Mouse (Mus musculus) activated CD4-positive, CD25-positive, alpha-beta regulatory T cell, adult 4 months (primary cell): ENCODE measurements around the gene Mettl21e. TPM values are rescaled to one million over a fixed set of nuclear protein-coding genes. Genes with fewer than 3 reads are reported as not detected.
"Not testable (repeated sequence)": the region's sequence is repeated elsewhere in the genome, so short reads cannot be mapped to it uniquely, and the experiment has no call there.

Experiments
- ATAC-seq: one replicate; pipeline ENCODE4 v1.8.0; 2017
- polyA plus RNA-seq, 2 experiments: library from polyadenylated mRNA; unstranded; fragments of 100-300 nt; shearing (Covaris generic); gene quantifications; one replicate each; pipeline ENCODE4 v1.2.1; 2017

The Mettl21e gene
- not detected for polyA plus RNA-seq

DNA sequence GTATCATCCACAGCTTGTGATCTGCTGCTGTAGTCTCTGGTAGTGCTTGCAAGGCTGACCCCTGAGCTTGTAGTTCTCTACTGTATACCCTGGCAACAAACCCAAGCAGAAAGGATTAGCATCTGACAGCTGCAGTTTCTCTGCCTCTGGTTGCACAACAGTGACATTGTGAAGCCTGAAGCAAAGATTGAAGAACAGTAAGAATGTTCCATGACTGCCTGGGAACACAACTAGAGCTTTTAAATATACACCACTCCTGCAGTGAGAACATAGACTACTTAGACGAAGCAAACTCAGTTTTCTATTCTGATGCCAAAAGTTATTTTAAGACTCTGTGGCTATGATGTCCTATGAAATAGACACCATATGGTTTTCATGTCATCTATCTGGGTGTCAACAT is at the start of gene Mettl21e:
Gene Mettl21e, minus strand, starts transcription at position 86 of the 400 bp plus-strand sequence.
- no peak for ATAC-seq

GRCm38 (mm10) chr1:44240440-44240839 is 21.7 kb upstream of the Mettl21e start:
- not testable (repeated sequence) for ATAC-seq

GRCm38 (mm10) chr1:44239969-44240368 is 21.2 kb upstream of the Mettl21e start:
- ATAC-seq, result no peak

DNA sequence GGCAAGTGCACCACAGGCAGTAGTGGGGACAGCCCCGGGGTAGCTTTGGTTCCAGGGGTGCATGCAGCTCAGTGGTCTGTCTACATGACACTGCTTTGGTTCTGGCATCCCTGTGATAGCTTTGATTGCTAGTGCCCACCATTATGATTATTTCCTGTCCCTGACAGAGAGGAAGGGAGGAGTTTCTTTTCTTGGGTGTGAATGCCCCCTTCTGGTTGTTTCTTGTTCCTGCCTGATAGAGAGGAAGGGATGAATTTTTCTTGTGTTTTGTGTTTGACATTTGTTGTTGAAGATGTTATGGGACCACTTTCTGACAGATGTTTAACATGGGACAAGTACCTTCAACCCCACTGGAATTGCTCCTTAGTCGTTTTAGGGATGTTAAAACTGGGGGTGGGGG is 18.5 kb upstream of the Mettl21e start:
- no peak for ATAC-seq

- ATAC-seq, result no peak
These were observed 16.6 kb upstream of the Mettl21e start for GRCm38 (mm10) chr1:44235311-44235710.

DNA sequence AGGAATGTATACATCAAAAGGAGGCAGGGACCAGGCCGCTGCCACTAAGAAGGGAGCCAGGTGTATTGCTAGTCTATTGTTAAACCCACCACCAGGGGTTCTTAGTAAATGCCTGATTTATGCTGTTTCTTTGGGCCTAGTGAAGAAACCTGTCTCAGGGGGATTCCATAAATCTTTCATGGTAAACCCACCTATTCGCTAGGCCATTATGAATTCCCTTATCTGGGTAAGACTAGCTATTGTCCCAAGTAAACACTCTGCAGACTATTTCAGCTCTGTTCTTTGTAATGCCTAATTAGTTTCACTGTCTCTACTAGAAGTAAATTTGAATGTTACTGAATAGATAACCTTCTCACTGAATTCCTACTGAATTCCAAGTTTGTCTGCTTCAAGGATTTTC is 15.8 kb upstream of the Mettl21e start:
- not testable (repeated sequence) for ATAC-seq

DNA sequence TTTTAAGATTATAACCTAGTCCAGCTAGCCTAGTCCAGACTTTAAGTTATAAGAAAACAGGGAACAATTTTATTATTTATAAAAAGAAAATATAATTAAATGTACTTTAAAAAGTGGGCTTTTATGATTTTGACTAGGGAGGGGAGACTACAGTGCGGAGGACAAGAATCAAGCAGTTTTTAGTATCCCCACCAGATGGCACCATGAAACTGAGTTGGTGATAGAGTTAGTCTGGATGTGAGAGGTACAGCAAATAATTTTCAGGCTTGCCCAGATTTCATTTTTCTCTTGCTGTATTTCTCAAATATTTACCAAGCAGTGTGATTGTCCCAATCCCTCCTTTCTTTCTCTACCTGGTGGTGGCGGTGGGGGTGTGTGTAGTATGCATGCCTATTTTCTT is 10.3 kb upstream of the Mettl21e start:
- ATAC-seq, result no peak

- no peak for ATAC-seq
These were observed 1.6 kb downstream of the Mettl21e start for GRCm38 (mm10) chr1:44217118-44217517.

GRCm38 (mm10) chr1:44216352-44217116 is 2.2 kb downstream of the Mettl21e start:
- no peak for ATAC-seq

DNA sequence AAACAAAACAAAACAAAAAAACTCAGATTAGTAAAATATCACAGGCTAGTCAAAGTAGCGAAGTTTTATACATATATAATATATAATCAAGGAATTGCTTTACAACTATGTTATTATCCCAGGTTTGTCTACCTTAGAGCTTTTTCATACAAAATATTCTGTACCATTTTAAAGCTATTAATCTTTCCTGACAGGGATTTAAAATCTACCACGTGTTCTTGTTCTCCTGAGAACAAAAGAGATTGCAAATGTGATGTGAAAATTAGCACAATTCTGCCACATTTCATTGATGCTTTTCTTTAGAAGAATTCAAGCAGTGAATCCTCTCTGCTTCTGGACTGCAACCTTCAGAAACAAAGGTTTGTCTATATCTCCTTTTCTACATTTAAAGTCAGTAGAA is 4.3 kb downstream of the Mettl21e start:
- no peak for ATAC-seq

- no peak for ATAC-seq
These were observed 15.9 kb downstream of the Mettl21e start for GRCm38 (mm10) chr1:44202876-44203275.

DNA sequence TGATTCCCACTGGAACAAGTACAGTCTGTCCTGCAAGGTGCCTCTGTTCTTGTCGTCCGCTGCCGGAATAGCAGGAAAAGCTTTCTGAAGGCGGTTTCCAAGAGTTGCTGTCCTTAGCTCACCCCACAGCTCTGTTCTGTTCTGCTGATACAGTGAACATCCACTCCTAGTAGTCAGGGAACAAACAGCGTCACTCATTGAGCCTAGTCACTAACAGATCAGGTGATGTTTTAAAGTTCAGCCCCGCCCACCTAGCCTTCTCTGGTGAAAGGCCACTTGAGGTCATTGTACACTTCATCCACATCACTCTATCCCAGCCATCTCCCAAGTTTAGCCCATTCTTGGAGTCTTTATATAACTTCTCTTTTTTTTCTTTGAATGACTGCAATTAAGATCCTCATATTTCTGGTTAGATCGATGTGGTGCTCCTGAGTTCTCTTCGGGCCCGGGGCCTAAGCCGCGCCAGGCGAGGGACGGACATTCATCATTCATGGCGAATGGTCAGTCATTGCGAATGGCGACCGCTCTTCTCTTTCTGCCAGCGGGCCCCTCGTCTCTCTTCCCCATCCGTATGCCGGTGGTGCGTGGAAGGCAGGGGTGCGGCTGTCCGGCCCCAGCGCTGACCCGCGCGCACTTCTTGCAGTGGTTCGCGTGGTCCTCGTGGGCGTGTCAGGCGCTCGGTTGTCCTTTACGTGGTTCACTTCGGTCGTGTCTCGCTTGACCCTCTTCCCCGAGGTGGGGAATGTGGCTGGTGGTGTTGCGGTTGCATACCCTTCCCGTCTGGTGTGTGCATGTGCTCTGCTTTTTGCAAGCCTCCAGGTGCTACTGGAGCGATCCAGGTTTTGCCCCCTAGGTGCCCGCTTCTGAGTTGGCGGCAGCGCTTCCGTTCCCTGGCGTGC is 20.2 kb downstream of the Mettl21e start:
- no peak for ATAC-seq

DNA sequence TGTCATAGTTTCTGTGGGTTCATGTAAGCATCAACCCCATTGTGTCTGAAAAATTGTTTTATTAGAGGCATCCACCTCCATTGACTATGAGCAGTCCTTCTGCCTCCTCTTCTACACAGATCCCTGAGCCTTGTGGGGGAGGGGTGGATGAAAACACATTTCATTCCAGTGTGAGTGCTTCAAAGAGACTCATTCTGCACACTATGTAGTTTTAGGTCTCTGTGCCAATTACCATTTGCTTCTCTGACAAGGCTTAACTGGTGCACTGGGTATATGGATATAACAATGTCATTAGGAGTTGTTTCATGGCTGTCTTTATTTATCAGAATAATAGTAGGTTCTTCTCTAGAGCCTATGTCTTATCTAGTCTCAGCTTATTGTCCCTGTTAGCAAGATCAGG is 32.4 kb downstream of the Mettl21e start:
- ATAC-seq, result no peak

DNA sequence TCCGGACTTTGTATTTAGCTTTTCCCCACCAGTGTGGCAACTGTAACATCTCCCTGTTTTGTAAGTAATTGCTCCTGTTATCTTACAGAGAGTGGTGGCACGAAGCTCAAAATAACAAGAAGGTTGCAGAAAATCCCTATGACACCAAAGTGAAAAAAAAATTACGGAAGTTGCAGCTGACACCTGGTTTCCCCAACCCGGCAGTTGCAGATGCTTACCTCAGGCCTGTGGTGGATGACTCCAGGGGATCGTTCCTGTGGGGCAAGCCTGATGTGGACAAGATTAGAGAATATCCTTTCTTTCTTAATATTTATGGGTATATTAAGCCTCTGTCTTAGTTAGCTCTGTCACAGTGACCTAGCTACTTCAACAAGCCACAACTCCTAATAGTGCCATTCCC is 40.7 kb downstream of the Mettl21e start:
- ATAC-seq, result no peak

- no peak for ATAC-seq
These were observed 44.9 kb downstream of the Mettl21e start for GRCm38 (mm10) chr1:44173903-44174302.

- no peak for ATAC-seq
These were observed 46.1 kb downstream of the Mettl21e start for GRCm38 (mm10) chr1:44172656-44173055.

DNA sequence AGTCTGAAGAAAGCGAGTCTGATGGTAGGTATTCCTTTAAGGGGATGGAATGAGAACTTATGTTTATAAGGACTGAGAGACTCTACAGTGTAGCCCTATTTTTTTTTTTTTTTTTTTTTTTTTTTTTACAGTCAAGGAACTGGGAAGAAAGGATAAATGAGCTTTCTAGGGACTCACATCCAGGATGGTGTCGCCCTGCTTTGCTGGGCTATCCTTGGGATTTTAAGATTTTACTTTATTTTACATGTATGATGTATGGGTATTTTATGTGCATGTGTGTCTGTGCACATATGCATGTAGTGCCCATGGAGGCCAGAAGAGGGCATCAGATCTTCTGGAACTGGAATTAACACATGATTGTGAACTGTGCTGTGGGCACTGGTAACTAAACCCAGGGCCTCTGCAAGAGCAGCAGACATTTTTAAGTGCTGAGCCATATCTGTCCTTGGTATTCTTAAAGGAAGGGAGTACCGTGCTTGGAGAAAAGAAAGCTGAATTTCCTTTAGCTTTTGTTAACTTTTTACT is 50.8 kb downstream of the Mettl21e start:
- no peak for ATAC-seq

DNA sequence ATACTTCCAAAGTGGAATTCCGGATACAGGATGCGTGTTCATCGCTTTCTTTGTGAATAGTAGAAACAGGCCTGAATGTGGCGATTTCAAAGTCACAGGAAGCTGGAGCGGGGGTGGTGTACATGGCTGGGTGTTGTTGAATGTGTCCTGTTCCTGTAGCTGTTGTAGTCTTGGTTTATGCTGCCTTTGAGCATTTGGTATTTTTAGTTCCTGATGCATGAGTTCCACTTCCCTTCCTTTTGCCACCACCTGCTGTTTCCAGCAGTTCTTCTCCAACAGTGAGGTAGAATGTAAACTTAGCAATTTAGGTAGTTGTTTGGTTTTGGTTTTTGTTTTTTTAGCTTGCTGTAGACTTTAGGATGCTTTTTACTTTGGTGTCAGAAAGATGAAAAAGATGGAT is 56.4 kb downstream of the Mettl21e start:
- no peak for ATAC-seq

DNA sequence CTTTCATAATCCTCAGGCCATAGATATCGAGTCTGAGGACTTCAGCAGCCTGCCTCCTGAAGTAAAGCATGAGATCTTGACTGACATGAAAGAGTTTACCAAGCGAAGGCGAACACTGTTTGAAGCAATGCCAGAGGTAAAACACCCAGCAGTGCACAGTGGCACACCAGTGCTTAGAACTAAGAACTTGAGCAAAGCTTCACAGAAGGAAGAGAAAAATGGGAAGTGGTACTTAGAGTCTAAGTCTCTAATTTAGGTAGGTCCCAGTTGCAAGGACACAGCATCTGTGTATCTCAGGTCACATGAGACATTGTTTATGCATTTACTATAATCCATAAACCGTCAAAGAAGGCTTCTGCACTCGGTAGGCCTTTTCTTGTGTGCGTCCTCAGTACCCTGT is 56.9 kb downstream of the Mettl21e start:
- ATAC-seq, result no peak

GRCm38 (mm10) chr1:44158317-44158716 is 60.4 kb downstream of the Mettl21e start:
- no peak for ATAC-seq

DNA sequence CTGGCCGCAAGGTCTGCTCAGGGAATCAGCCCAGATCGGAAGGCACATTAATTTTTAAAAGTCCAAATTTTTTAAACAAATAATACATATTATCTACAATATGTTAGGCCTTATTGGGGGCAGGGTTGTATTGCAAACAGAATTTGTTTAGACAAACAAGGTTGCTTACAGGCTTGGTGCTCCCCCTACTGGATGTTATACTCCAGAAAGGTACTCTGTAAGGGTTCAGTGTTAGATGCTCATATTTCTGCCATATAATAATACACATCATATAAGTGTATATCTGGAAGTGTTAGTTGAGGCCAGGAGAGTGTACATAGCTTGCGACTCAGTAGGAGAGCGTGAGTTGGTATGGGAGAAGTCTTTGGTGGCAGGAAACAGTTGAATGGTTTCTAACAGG is 63.5 kb downstream of the Mettl21e start:
- ATAC-seq, result no peak
